Mouse (Mus musculus): Measurements from ENCODE around the gene Dop1a. TPM values are rescaled to one million over a fixed set of nuclear protein-coding genes. Genes with fewer than 3 reads are reported as not detected.

The Dop1a gene
- polyA plus RNA-seq, 1 experiment from 2014 or later: 14.1 TPM

DNA sequence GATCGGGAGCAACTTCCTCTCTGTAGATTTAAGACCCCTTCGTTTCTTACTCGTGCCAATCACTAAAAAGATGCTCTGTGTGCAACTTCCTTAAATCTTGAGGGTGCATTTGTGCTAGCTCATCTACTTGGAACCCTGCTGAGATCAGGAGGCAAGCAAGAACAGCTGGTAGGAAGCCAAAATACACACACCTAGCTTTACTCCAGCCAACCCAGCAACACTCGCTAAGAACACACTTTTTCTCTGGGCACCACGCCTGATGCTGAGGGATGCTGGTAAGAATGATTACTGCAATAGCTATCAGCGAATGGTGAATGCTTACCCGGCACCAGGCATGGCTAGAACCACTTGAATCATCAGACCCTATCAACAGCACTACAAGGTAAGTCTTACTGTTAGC, 20.1 kb upstream of the Dop1a start:
- Histone ChIP-seq H3K9ac (ENCODE audit: low read depth, low read length) (no peak overlapping the region), H3K36me3 (ENCODE audit: control insufficient read depth, insufficient read depth, low read length) (no peaks in the 10 kb centered on the region), H3K4me1 (ENCODE audit: control insufficient read depth, insufficient read depth, low read length) (0 out of 2 replicates have a peak, but pooled peaks cover 2% of the 10 kb centered on the region), H3K27me3 (ENCODE audit: control insufficient read depth, insufficient read depth, low read length) (no peaks in the 10 kb centered on the region), H3K4me2 (no peak overlapping the region), H3K27ac (ENCODE audit: low read depth, low read length) (no peak overlapping the region), H3K9me3 (replicated peaks; ENCODE audit: control insufficient read depth, low read length) (no peaks in the 10 kb centered on the region), H3K4me3 (ENCODE audit: low read depth, low read length) (no peak overlapping the region)
- ATAC-seq (replicated peaks; ENCODE audit: insufficient number of reproducible peaks, low FRiP score, low TSS enrichment): no peak
- 81% methylated on average over 7 of the region's 7 CpGs for WGBS (ENCODE audit: insufficient replicate concordance)

DNA sequence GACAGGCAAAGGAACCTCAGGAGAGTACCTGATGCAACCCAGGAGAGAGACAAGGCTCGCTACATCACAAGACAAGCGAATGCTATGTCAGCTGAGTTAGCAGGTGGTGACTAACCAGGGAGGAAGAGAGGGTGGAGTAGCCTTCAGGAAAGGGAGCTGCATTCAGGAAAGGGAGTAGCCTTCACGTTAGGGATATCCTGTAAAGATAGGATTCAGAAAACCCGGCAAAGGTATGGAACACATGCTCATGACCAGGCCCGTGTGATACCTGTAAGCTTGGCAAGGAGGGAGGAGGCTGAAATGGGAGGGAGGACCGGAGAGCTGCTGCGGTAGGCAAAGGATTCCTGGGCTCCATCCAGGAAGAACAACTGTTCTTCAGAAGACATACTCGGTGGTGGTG, 19.5 kb upstream of the Dop1a start:
- no peak overlapping the region for H3K4me3 ChIP-seq (ENCODE audit: low read depth, low read length)
- 71% methylated on average over 8 of the region's 8 CpGs for WGBS (ENCODE audit: insufficient replicate concordance)

GRCm38 (mm10) chr9:86449581-86449980, 17.4 kb upstream of the Dop1a start:
- Histone ChIP-seq H3K9ac (ENCODE audit: low read depth, low read length) (no peak overlapping the region), H3K4me3 (ENCODE audit: low read depth, low read length) (no peak overlapping the region), H3K4me2 (no peak overlapping the region), H3K27me3 (ENCODE audit: control insufficient read depth, insufficient read depth, low read length) (no peaks in the 10 kb centered on the region), H3K36me3 (ENCODE audit: control insufficient read depth, insufficient read depth, low read length) (no peaks in the 10 kb centered on the region), H3K9me3 (replicated peaks; ENCODE audit: control insufficient read depth, low read length) (no peaks in the 10 kb centered on the region), H3K4me1 (ENCODE audit: control insufficient read depth, insufficient read depth, low read length) (0 out of 2 replicates have a peak, but pooled peaks cover 2% of the 10 kb centered on the region), H3K27ac (ENCODE audit: low read depth, low read length) (no peak overlapping the region)
- 0 out of 2 replicates have a peak, but pooled peaks have one; percentile 44 for ATAC-seq (replicated peaks; ENCODE audit: insufficient number of reproducible peaks, low FRiP score, low TSS enrichment)
- 10% methylated on average over 11 of the region's 11 CpGs for WGBS (ENCODE audit: insufficient replicate concordance)

More for the DNA sequence above, 19.5 kb upstream of the Dop1a start:
- H3K9ac ChIP-seq (ENCODE audit: low read depth, low read length): no peak overlapping the region
- no peak for ATAC-seq (replicated peaks; ENCODE audit: insufficient number of reproducible peaks, low FRiP score, low TSS enrichment)
- H3K27ac ChIP-seq (ENCODE audit: low read depth, low read length): no peak overlapping the region
- no peaks in the 10 kb centered on the region for H3K9me3 ChIP-seq (replicated peaks; ENCODE audit: control insufficient read depth, low read length)
- H3K27me3 ChIP-seq (ENCODE audit: control insufficient read depth, insufficient read depth, low read length): no peaks in the 10 kb centered on the region
- no peak overlapping the region for H3K4me2 ChIP-seq
- H3K4me1 ChIP-seq (ENCODE audit: control insufficient read depth, insufficient read depth, low read length): 0 out of 2 replicates have a peak, but pooled peaks cover 2% of the 10 kb centered on the region
- no peaks in the 10 kb centered on the region for H3K36me3 ChIP-seq (ENCODE audit: control insufficient read depth, insufficient read depth, low read length)

DNA sequence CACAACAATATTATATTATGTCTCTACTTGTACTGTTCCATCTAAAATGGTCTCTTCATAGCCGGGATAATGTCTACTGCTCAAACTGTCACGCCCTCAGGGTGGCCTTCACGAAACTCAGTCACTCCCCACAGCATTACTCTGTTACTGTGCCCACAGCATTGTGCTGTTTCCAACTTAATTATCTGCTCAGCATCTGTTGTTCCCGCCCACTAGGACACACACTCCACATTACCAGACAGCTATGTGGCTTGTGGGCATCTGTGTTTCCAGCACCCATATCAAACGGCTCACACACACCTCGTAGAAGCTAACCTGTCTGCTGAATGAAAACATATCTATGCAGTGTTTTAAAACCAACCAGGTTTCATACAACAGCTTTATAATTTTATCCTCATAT, 15.9 kb upstream of the Dop1a start:
- no peak for ATAC-seq (replicated peaks; ENCODE audit: insufficient number of reproducible peaks, low FRiP score, low TSS enrichment)

DNA sequence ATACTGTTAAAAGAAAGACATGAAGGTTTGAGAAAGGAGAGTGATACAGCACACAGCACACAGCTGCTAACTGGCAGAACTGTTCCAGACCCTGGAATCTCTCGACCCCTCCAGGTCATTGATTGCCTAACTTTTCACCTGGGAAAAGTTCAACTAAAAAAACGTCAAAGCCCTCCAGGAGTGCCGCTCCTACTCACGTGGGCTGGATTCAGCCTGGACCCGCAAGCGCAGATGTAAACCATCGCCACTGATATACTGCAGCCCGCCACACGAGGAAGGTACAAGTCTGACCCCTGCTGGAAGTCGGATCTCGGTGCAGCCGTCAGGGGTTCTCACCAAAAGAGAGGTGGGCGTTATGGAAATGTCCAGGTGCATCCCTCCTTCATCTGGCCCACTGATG, 15.3 kb upstream of the Dop1a start:
- 2% methylated on average over 13 of the region's 13 CpGs for WGBS (ENCODE audit: insufficient replicate concordance)
- peak; percentile 64; the same call in 1 of the 2 replicates for ATAC-seq (replicated peaks; ENCODE audit: insufficient number of reproducible peaks, low FRiP score, low TSS enrichment)
- Histone ChIP-seq H3K36me3 (ENCODE audit: control insufficient read depth, insufficient read depth, low read length) (no peaks in the 10 kb centered on the region), H3K4me3 (ENCODE audit: low read depth, low read length) (0 out of 2 replicates have a peak overlapping the region, but pooled peaks have one; percentile 2), H3K4me1 (ENCODE audit: control insufficient read depth, insufficient read depth, low read length) (0 out of 2 replicates have a peak, but pooled peaks cover 2% of the 10 kb centered on the region), H3K27ac (ENCODE audit: low read depth, low read length) (no peak overlapping the region), H3K4me2 (peak overlapping the region; percentile 49), H3K9me3 (replicated peaks; ENCODE audit: control insufficient read depth, low read length) (no peaks in the 10 kb centered on the region), H3K27me3 (ENCODE audit: control insufficient read depth, insufficient read depth, low read length) (no peaks in the 10 kb centered on the region), H3K9ac (ENCODE audit: low read depth, low read length) (no peak overlapping the region)

More for the DNA sequence above, 15.9 kb upstream of the Dop1a start:
- Histone ChIP-seq H3K4me2 (no peak overlapping the region; the same call in 1 of the 2 replicates), H3K9me3 (replicated peaks; ENCODE audit: control insufficient read depth, low read length) (no peaks in the 10 kb centered on the region), H3K27ac (ENCODE audit: low read depth, low read length) (no peak overlapping the region), H3K4me3 (ENCODE audit: low read depth, low read length) (no peak overlapping the region), H3K4me1 (ENCODE audit: control insufficient read depth, insufficient read depth, low read length) (0 out of 2 replicates have a peak, but pooled peaks cover 2% of the 10 kb centered on the region), H3K36me3 (ENCODE audit: control insufficient read depth, insufficient read depth, low read length) (no peaks in the 10 kb centered on the region), H3K9ac (ENCODE audit: low read depth, low read length) (no peak overlapping the region), H3K27me3 (ENCODE audit: control insufficient read depth, insufficient read depth, low read length) (no peaks in the 10 kb centered on the region)
- WGBS (ENCODE audit: insufficient replicate concordance): 63% methylated on average over 6 of the region's 6 CpGs

DNA sequence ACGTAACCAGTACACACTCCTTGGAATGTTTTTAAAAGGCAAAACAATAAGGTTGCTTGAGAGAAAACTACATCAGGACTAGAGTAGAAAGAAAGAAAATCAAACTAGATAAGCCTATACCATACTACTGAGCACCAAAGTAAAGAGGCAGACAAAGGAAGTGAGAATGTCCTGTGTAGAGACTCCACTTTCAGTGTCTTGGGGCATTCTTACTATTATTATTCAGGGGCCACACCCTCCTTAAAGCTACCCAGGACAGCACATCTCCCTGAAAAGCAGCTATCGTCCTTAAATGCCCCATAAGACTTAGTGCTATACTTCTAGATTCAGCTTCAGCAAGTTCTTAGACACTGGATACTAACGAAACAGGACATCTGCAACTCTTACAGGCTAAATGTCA, 13.3 kb upstream of the Dop1a start:
- no peak overlapping the region for H3K4me3 ChIP-seq (ENCODE audit: low read depth, low read length)
- H3K27ac ChIP-seq (ENCODE audit: low read depth, low read length): no peak overlapping the region
- no peak overlapping the region for H3K4me2 ChIP-seq
- no peaks in the 10 kb centered on the region for H3K9me3 ChIP-seq (replicated peaks; ENCODE audit: control insufficient read depth, low read length)
- H3K4me1 ChIP-seq (ENCODE audit: control insufficient read depth, insufficient read depth, low read length): 0 out of 2 replicates have a peak, but pooled peaks cover 2% of the 10 kb centered on the region
- no peaks in the 10 kb centered on the region for H3K36me3 ChIP-seq (ENCODE audit: control insufficient read depth, insufficient read depth, low read length)
- H3K27me3 ChIP-seq (ENCODE audit: control insufficient read depth, insufficient read depth, low read length): no peaks in the 10 kb centered on the region
- ATAC-seq (replicated peaks; ENCODE audit: insufficient number of reproducible peaks, low FRiP score, low TSS enrichment): no peak
- no peak overlapping the region for H3K9ac ChIP-seq (ENCODE audit: low read depth, low read length)
- WGBS (ENCODE audit: insufficient replicate concordance): 68% methylated on average over 3 of the region's 3 CpGs

DNA sequence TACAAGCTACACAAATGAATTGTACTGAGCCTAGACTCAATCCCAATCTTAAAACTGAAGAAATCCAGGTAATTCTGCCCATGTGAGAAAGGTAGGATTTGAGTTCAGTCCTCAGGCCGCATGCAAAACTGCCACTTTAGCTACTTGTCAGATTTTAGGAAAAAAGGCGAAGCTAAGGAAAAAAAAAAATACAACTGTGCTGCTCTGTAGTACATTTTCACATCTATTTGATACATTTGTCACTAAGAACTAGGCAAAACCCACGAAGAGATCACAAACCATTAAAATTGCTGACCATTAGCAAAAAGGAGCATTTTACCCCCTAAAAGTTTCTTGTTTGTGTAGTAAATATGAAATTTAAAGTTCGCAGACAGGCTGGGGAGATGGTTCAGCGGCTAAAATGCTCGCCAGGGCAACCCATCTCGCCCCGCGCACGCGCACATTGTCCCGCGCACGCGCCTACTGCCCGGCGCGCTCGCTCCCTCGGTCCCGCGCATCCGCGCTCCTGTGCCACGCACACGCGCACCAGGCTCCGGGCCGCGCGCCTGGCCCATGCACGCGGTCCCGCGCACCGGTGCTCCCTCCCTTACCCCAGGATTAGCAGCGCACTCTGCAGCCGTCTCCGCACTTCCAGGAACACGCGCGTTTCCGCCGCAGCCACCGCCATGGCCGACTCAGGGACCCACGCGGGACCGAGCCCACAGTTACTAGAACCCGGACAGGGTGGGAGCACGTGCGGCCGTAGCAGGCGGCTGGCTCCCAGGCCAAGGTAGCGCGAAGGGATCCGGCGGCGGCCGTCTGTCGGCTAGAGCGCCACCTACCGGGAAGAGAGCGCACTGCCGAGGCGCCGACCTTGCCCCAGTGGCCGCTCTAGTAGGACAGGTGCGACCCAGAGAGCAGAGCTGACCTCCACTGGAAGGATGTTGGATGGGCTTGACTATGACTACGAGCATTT, 2.5 kb upstream of the Dop1a start, which contains the start of gene Ube2cbp:
Gene Ube2cbp (minus strand): TSS at position 800 of the 955 bp plus-strand sequence.
- ATAC-seq (replicated peaks; ENCODE audit: insufficient number of reproducible peaks, low FRiP score, low TSS enrichment): peak; percentile 79
- 2% methylated on average over 70 of the region's 70 CpGs for WGBS (ENCODE audit: insufficient replicate concordance)
- no peaks in the 10 kb centered on the region for H3K36me3 ChIP-seq (ENCODE audit: control insufficient read depth, insufficient read depth, low read length)
- H3K9me3 ChIP-seq (replicated peaks; ENCODE audit: control insufficient read depth, low read length): no peaks in the 10 kb centered on the region
- no peaks in the 10 kb centered on the region for H3K4me1 ChIP-seq (ENCODE audit: control insufficient read depth, insufficient read depth, low read length)
- H3K9ac ChIP-seq (ENCODE audit: low read depth, low read length): peak within 1 kb of the TSS; percentile 79
- H3K4me3 ChIP-seq (ENCODE audit: low read depth, low read length): peak within 1 kb of the TSS; percentile 69
- 0 out of 2 replicates have a peak within 1 kb of the TSS, but pooled peaks have one; percentile 24 for H3K27ac ChIP-seq (ENCODE audit: low read depth, low read length)
- peak within 1 kb of the TSS; percentile 70 for H3K4me2 ChIP-seq
- H3K27me3 ChIP-seq (ENCODE audit: control insufficient read depth, insufficient read depth, low read length): peaks cover 3% of the 10 kb centered on the region; the same call in 1 of the 2 replicates

DNA sequence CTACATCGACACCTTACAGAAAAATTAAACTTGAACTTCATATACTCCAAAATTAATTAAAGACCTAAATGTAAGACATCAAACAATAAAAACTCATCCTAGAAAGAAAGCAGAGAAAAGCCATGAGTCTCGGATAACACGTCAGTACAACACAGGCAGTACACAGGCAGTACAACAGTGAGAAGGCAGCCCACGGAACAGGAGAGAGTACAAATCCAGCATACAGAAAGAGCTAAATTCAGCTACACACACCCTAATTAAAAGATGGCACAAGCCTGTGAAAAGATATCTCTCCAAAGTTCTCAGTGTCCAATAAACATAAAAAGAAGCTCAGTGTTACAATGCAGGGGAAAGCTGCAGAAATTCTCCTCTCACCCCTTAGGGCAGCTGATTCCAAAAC, 9.0 kb downstream of the Dop1a start:
- Histone ChIP-seq H3K4me3 (ENCODE audit: low read depth, low read length) (no peak overlapping the region), H3K27ac (ENCODE audit: low read depth, low read length) (no peak overlapping the region), H3K36me3 (ENCODE audit: control insufficient read depth, insufficient read depth, low read length) (no peaks in the 10 kb centered on the region), H3K27me3 (ENCODE audit: control insufficient read depth, insufficient read depth, low read length) (no peaks in the 10 kb centered on the region), H3K4me1 (ENCODE audit: control insufficient read depth, insufficient read depth, low read length) (peaks cover 5% of the 10 kb centered on the region; the same call in 1 of the 2 replicates), H3K9ac (ENCODE audit: low read depth, low read length) (no peak overlapping the region), H3K4me2 (no peak overlapping the region), H3K9me3 (replicated peaks; ENCODE audit: control insufficient read depth, low read length) (no peaks in the 10 kb centered on the region)
- 93% methylated on average over 4 of the region's 4 CpGs for whole genome bisulfite sequencing (ENCODE audit: insufficient replicate concordance)
- no peak for ATAC-seq (replicated peaks; ENCODE audit: insufficient number of reproducible peaks, low FRiP score, low TSS enrichment)

All from heart, embryonic 11.5 days (tissue).